Mouse (Mus musculus) kidney, adult 18-20 months (tissue): ENCODE data around the gene Zdhhc8.
"Not testable (repeated sequence)": the region's sequence is repeated elsewhere in the genome, so short reads cannot be mapped to it uniquely, and the experiment has no call there.

Experiments
- DNase-seq: peaks from one replicate; pipeline ENCODE4 v3.0.0; 2021

The Zdhhc8 gene

DNA sequence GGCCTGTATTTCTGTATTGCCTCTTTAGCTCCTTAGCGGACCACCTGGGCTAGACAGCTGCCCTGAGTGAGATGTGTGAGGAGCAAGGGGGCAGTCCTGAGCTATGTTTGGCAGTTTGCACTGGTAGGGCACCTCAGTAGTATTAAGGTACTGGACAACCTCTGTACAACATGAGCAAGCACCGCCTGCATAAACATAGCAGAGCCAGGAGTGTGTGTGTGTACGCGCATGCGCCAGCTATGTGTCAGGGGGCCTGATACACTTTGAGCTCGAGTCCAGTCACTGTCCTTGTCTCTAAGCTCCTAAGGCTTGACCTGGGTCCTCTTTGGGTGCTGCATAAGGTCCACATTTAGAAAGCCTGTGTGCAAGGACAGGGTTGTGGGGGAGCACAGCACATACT lies 4.3 kb downstream of the Zdhhc8 start:
- DNase-seq, result no peak

DNA sequence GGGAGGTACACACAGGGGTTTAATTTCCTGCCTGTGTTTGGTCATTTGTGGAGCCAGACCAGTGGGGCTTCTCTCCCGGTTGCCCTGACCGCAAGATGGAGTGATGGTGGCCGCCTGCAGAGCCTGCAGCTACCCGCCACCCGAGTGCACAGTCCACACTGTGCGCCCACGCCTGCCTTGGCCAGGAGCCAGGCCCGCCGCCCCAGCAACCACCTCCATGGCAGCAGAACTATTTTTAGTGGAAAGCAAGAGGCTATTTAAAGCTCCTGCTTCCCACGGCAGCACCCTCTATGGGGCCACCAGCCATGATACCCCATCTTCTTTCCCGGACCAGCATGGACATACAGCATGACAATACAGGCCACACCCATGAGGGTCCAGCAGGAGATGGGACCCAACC lies 5.3 kb downstream of the Zdhhc8 start:
- DNase-seq, result no peak

DNA sequence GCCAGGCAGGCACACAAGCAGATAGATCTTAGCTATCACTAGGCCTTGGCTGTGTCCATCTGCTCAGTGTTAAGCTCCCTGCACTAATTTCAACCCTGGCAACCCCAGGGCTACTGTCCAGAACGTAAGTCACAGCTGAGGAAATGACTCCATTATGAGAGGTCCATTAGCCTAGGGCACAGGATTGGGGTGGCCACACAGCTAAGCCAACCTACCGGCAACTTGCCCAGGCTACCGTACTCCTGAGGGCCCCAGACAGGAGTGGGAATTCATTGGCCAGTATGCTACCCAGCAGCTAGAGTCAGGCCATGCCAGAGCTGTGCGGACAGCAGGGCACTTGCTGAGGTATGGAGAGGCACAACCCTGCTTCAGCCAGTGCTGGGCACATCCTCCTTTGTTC lies 6.1 kb downstream of the Zdhhc8 start:
- DNase-seq, result no peak

DNA sequence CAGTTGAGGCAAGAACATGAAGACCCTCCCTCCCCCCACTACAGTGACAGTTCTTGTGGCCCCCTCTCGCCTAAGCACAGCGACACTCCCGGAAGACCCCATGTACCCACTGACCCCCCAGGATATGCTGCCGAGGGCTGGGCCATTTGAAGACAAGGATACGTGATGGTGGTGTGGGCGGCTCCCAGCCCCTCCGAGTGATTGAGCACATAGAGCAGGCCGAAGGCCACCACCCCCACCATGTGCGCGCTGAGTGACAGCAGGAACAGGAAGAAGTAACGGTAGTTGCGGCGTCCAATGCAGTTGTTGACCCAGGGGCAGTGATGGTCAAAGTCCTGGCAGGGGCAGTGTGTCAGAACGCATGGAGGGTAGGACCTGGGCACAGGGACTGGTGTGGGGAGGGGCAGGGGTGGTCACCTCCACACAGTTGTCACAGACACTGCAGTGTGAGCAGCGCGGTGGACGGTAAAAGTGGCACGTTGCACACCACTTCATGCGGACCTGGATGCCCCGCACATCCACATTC lies 7.0 kb downstream of the Zdhhc8 start:
- no peak for DNase-seq

DNA sequence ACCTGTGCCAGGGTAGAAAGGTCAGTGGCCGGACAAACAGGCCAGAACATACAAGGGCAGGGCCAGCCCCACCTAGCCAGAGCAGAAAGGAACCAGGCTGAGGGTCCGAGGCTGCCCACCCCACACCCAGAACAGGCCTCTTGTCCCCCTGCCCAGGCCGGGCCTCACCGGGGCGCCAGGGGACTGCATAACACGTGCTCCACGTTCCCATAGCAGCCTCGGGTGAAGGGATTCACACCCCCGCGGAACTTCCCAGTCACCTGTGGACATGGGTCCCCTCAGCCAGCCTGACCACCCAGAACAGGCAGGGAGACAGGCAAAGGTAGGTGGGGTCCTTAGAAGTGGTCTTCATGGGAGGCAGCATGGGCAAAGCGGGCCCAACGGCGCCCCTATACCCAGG lies 7.7 kb downstream of the Zdhhc8 start:
- no peak for DNase-seq

DNA sequence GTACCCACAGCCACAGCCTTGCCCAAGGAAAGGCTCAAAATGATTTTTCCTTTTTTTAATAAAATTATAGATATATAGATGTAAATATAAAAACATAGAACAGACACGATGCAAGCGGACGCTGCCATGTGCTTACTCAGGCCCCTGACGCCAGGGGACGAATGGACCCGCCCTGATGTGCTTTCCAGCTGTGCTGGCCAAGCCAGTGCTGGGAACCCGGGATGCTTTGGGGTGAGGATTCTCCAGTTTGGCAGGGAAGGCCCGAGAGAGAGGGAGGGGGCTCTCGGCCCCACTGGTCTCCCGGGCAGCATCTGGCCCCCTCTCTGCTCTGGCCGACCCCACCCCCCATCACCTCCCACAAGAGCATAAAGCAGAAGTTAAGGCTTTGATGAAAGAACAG lies 12.7 kb downstream of the Zdhhc8 start:
- DNase-seq, result no peak

DNA sequence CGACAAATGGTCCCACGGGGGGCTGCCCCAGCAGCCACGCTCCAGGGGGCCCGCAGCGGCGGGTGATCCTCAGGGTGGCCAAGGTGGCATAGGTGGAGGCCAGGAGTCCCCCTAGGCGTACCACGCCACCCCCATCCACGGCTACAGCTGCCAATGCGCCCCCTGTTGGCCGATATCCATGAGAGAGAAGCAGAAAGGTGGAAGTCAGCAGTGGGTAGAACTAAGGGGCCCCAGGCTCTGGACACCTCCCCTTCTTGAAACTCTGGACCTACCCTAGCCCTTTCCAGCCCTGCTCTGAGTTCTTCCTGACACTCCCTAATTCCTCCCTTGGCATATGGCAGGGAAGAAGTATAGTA lies 13.4 kb downstream of the Zdhhc8 start:
- DNase-seq, result peak; percentile 8

DNA sequence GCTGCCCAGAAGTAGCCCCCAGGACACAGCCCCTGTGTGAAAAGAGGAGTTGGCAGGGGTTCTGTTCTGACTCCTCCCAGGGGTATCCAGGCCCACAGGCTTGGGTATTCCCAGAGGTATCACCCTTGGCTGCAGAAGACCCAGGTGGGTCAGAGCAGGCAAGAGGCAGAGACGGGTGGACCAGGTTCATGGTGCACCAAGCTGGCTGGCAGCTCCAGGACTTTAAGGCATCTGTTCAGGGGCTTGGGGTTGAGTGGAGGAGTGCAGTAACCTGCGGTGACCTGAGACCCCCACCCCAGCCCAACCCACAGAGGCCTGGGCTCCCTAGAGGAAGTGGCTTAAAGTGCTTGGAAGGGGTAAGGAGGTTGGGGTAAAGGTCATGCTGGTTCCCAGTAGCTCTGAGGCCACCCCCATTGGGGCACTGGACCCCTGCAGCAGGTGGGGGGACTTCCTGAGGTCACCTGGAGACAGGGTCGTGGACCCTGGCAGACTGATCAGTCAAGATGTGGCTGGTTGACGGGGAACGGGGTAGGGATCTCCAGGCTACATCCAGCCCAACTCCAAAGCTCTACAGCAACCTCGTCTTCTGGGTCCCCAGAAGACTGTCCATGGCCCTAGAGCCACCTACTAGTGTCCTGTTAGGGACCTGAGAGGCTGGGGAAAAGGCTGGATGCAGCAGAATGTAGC lies 13.9 kb downstream of the Zdhhc8 start:
- DNase-seq, result no peak

DNA sequence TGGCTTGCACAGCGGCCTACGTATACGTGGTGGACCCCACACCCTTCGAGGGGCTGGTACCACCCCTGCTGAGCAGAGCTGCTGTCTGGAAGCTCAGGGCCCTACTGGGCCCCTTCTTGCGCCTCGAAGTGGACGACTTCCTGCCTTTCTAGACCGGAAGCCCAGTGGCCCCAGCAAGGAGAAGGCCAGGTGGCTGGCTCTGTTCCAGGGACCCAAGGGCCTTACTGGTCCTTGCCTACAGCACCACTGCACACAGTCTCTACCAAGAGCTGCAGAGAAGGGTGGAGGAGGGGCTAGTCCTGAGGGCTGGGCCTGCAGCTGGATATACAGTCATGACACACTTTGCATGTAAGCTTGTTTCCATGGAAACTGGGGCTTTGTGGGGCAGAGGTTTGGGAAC lies 14.9 kb downstream of the Zdhhc8 start:
- DNase-seq, result peak; percentile 8

DNA sequence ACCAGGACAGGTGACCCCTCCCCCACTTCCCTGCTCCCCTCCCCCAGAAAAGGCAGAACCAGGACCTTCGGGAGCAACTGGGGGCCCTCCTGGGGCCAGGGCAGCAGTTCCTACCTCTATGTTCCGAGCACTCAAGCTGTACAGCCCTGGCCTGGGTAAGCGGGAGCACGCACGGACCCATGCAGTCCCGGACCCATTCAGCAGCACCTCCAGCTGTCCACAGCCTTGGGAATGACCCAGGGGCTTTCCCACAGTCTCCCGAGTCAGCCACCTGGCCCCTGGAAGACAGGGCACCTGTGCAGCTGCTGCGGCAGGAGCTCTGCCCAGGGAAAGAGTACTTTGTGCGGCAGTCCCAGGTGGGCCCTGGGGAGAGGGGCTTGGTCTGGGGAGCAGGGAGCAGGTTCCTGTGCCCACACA lies 16.3 kb downstream of the Zdhhc8 start:
- DNase-seq, result no peak

DNA sequence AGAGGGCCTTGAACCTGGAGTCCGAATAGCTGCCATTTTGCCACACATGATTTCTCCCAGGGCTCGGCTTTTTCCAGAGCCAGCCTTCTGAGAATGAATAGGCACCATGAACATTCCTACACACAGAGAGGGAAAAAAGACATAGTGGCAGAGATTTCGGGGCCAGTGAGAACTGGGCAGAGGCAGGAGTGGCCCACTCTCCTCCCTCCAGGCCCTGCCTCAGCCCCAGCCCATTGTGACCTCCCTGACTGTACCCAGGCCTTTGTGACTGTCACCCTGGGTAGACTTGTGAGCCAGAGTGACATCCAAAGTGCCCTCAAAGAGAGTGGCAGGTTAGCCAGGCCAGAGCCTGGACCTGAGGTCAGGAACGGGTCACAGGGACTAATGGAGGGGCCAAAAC lies 17.4 kb downstream of the Zdhhc8 start, which contains the start of gene Ccdc188:
Ccdc188 (plus strand) TSS at position 301 of the 400 bp plus-strand sequence.
- no peak for DNase-seq

DNA sequence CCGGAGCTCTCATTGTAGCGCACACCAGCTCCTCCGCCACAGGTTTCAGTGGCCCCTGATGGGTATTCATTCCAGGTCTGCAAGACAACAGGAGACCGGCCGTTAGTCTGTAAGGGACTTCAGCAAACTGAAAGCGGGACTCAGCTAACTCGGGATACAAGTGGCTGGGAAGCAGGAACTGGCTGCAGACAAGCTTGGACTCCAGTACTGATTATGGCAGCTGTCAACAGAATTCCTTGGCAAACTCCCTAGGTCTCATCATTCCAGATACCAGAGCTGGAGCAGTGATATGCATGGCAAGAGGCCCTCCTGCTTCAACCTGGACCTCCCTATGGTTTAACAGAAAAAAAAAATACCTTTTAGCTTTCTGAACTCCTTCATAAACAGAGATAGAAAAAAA lies 20.1 kb downstream of the Zdhhc8 start:
- no peak for DNase-seq

DNA sequence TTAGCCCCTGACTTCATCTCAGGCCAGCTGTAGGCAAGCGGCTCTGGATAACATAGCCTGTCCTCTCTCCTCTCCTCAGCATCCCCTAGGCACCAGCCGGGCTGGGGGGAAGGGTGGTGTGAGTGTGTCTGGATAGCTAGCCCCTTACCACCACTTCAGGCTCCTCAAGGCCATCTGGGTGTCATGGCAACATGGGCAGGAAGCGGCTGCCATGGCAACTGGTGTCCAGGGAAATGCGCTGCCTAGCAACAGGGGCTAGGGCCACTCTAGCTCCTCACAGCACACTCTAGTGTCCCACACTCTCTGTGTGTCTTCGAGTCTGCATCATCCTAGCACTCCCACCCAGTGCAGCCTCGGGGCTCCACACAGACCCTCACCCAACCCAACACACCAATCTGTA lies 21.2 kb downstream of the Zdhhc8 start:
- DNase-seq, result no peak

DNA sequence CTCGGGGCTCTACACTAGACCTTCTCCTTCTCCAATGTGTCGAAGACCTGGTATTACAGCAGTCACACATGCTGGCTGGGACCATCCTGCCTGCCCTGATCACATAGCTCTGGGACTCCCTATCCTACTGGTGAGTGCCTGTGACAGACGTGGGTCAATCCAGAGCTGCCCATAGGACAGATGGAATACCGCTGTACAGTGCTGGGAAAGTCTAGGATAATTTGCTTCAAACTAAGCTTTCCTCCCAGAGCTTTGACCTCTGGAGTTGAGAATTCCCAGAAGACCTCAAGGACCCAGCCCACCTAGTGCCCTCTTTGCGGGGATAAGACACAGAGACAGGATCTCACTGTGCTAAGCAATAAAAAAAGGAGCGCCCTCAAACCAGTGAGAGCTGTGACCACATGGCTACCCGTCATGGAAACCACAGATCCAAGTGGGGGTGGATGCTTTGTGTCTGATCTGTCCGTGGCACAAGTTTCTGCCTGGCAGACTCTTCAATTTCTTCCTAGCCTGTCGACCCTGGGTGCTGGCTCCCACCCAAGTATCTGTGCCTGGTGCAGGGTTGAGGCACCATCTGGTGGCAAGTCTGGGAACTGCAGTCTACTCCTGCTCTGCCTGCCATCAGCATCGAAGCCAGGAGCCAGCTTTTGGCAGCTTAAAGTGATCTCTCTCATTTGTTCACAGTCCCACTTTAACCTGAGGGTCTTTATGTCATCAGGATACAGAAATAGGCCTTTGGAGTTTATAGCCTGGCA lies 23.3 kb downstream of the Zdhhc8 start:
- peak; percentile 89 for DNase-seq

DNA sequence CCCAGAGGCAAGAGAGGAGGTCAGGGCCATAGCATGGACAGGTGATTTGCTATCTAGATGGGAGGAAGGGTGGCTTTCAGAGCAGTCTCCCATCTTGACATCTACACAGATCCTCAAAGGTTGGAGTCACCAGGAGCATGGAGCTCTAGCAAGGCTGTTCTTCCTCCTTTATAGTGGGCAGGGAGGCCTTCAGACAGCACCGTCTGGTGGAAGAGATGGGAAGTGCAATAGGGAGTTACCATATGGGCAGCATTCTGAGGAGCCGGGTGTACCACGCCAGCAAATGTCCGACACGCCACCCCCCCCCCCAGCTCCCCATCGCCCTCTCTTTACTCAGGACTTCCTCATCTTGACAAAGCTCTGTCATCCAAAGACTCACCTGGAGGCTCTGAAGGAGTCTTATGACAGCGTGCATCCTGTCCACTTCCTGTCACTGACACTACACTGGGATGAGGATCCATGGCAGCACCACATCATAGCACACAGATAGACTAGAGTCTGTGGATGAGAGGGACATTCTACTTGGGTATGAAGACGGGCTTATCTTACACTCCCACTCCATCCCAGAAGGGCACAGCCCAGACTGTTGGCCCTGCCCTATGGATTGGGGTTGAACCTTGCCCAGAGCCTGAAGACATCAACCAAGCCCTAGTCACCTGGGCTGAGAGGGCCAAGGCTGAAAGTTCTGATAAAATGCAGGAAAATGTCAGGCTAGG lies 24.1 kb downstream of the Zdhhc8 start:
- DNase-seq, result peak; percentile 65

DNA sequence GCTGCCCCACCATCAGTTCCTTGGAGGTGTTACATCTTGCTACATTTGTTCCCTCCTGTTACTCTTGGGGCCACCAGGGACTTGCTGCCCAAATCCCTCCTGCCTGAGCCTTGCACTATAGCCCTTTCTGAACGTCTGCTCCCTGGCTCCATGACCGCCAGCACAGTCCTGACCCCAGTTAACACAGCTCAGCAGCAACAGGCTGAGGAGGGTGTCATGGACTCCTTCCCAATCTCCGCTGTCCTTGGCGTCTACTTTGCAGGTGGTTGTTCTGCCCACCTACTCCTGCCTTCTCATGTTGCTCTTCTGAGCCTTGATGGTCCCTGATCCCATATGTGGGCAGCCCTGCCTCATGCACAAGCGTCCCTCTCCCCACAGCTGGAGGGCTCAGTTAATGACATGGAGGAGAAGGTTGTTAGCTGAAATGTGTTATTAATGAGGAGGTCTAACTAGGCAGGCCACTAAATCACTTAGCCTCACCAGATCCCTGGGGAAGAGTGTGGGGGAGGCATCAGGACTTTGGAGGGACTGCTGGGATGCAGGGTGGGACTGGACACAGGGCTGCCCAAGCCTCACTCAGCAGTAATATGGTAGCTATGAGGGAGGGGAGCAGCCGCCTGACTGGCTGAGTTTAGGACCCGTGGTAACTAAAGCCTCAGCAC lies 31.4 kb downstream of the Zdhhc8 start:
- no peak for DNase-seq

DNA sequence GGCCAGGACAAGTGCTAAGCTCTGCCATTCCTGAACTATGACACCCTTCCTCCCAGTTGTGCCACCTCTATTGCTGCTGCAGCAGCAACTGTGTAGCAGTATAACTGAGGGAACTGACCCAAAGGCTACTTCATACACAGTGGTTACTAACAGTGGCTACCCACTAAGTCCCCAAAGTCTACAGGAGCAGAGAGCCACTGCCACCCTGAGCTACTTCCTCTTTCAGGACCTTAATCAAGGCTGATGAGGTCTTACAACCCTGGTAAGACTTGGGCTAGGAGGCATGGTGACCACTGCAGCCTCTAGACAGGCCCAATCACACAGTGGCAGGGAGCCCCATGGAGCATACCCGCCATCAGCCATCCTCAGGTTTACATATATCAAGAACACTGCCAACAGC lies 32.9 kb downstream of the Zdhhc8 start:
- no peak for DNase-seq

DNA sequence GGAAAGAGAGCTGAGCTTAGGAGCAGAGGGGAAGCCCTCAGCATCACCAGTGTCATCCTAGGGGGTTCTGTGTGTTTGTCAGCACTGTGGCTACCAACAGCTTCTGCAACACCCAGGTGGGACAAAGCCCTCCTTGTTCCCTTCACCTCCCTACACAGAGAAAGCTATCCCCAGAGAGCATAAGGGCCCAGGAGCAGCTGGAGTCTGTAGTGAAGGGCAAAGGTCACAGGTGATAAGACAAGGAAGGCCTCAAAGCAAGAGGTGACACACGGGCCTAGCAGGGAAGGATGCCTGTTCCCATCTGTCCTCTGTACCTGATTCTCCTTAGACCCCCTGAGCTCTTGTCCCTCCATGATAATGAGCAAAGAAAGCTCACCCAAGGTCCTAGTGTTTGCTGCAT lies 33.3 kb downstream of the Zdhhc8 start:
- no peak for DNase-seq

DNA sequence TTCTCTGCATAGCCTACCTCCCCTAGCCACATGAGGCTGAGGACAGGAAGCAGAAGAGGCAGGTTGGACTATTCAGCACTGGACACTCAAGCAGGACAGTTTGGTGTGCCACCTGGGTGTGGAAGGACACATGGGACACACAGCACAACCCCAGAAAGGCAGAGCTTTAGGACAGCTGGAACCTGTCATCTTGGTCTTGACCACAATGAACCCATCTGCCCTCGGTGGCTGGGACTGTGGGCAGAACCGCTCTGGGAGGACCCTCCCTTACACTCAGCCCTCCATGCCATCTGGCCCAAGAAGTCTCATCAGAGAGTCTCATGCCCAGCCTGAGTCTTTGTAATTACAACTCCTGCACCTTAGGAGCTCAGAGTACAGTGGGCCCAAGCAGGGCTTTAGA lies 34.9 kb downstream of the Zdhhc8 start:
- DNase-seq, result no peak

DNA sequence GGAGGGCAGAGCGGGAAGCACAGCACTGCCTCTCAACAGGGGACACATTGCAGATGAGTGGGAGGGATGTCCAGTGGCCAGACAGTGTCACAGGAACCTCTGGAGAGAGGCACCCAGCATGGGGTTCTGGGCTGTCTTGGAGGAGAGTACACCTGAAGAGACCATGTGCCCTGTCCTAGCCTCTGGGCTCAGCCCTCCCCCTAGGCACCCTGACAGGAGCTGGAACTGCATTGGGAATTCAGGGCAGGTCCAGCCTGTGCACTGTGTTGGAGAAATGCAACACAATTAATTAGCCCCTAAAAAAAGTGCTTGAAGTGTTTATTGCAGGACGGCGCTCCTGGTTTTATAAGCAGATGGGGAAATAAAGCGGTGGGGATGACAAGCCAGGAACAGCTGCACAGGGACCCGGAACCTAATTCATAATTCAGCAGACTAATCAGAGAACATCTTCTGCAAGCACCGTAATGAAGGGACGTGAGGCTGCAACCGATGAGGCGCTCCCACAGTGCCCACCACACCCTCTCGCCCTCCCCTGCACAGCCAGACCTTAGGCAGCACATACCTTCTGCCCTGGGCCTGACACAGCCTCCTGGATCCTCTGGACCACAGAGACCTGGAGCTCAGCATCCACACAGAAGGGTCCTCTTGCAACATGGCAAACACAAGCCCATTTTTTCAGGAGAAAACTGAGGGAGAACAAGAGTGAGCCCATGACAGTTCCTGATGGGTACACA lies 36.4 kb downstream of the Zdhhc8 start:
- DNase-seq, result no peak

DNA sequence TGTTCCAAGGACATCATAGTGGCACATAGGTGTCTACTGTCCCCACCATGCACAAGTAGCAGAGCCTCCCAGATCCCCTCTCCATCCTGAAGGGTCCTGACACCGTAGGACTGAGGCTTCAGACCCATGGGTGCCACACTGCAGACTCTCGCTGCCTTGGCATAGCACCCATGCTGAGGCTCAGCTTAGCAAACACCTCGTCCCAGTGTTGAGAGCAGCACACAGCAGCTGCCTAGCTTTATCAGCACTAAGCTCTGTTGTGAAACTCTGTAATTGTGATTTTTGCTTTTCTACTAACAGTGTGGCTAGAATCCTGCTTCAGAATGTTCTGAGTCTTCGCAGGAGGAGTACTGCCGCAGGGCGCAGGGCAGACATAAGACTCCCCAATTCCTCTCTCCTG lies 37.1 kb downstream of the Zdhhc8 start:
- no peak for DNase-seq

DNA sequence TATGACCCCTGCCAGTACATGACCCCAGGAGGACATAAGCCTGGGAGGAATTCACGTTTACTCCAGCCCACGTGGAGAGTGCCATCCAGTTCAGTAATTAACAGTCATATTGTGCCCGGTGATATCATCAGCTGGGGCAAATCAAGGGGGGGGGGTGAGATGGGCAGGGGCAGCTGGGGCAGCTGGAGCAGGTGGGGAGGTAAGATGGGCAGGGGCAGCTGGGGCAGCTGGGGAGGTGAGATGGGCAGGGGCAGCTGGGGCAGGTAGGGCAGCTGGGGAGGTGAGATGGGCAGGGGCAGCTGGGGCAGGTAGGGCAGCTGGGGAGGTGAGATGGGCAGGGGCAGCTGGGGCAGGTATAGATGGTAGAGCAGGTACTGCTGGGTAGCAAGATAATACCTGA lies 39.4 kb downstream of the Zdhhc8 start:
- DNase-seq, result not testable (repeated sequence)

DNA sequence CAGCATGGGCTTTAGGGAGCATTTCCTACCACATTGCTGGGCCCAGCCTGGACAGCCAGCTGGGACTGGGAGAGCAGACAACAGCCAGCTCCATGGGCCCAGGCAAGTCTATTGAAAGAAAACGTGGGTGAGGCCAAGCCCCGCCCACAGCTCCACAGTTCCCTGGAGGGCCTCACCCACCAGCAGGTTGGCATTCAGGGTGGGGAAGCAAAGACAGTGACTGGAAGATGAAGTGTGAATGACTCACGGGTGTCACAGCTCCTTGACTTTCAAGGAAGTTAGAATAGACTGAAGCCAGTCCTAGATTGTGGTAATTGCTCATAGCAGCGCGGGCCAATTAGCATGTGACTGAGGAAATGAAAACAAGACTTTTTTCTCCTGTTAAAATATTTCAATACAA lies 39.9 kb downstream of the Zdhhc8 start:
- peak; percentile 21 for DNase-seq
